Mouse (Mus musculus) MEL (cell line): ENCODE data around the gene Spic. TPM values are rescaled to one million over a fixed set of nuclear protein-coding genes. Genes with fewer than 3 reads are reported as not detected.

Source experiments
- DNase-seq: peaks from one replicate; pipeline ENCODE4 v3.0.0; 2011; ENCODE audit warnings: low read depth, low spot score
- H3K27ac ChIP-seq: 2 replicates; pipeline ENCODE4 v1.5.1; 2012; ENCODE audit warnings: low read depth, mild to moderate bottlenecking, control low read depth, low read length, moderate library complexity; ENCODE audit not compliant: control insufficient read depth
- H3K27me3 ChIP-seq, 2 experiments: fragments of 150-350 bp in 1 of 2; sonication (generic) in 1 of 2; 2 replicates each; pipeline ENCODE4 v1.6.1; 2012; ENCODE audit warnings: low read length in 2 of 2, mild to moderate bottlenecking in 2 of 2, improper control_type of control experiment in 1 of 2, moderate library complexity in 1 of 2; ENCODE audit not compliant: insufficient read depth in 2 of 2, control insufficient read depth in 1 of 2
- H3K36me3 ChIP-seq, 2 experiments: 2 replicates each; pipeline ENCODE4 v1.6.1; 2012 to 2014; ENCODE audit warnings: low read length in 2 of 2, improper control_type of control experiment in 1 of 2, inconsistent platforms in 1 of 2, mild to moderate bottlenecking in 1 of 2; ENCODE audit not compliant: insufficient read depth in 2 of 2, control insufficient read depth in 1 of 2
- H3K4me1 ChIP-seq, 2 experiments: fragments of 150-350 bp in 1 of 2; sonication (generic) in 1 of 2; 2 replicates each; pipeline ENCODE4 v1.6.1; 2012; ENCODE audit warnings: low read length in 2 of 2, improper control_type of control experiment in 1 of 2, mild to moderate bottlenecking in 1 of 2; ENCODE audit not compliant: insufficient read depth in 2 of 2, control insufficient read depth in 1 of 2
- H3K4me3 ChIP-seq, 2 experiments: fragments of 150-350 bp in 1 of 2; sonication (generic) in 1 of 2; 2 replicates each; pipeline ENCODE4 v1.5.1; 2012; ENCODE audit warnings: low read depth in 2 of 2, low read length in 2 of 2, mild to moderate bottlenecking in 2 of 2, moderate library complexity in 2 of 2, control low read depth in 1 of 2, improper control_type of control experiment in 1 of 2; ENCODE audit not compliant: control insufficient read depth in 1 of 2, insufficient read depth in 1 of 2
- H3K79me2 ChIP-seq: 2 replicates; pipeline ENCODE4 v1.6.1; 2012; ENCODE audit warnings: mild to moderate bottlenecking, low read length, moderate library complexity; ENCODE audit not compliant: control insufficient read depth, poor library complexity, insufficient read depth
- H3K9ac ChIP-seq: 2 replicates; pipeline ENCODE4 v1.6.1; 2012; ENCODE audit warnings: low read depth, mild to moderate bottlenecking, control low read depth, low read length, moderate library complexity; ENCODE audit not compliant: control insufficient read depth, poor library complexity, severe bottlenecking
- H3K9me3 ChIP-seq: fragments of 150-350 bp; sonication (generic); replicated peaks from 2 replicates; pipeline ENCODE4 v1.6.1; 2012; ENCODE audit warnings: mild to moderate bottlenecking, low read length, improper control_type of control experiment, moderate library complexity; ENCODE audit not compliant: insufficient read depth
- BHLHE40 ChIP-seq: IDR thresholded peaks from 2 replicates; pipeline ENCODE4 v1.6.1; 2012; ENCODE audit warnings: low read depth, mild to moderate bottlenecking, inconsistent platforms, low read length, improper control_type of control experiment, borderline replicate concordance
- CHD1 ChIP-seq: IDR thresholded peaks from 2 replicates; pipeline ENCODE4 v1.6.1; 2012; ENCODE audit warnings: low read depth, mild to moderate bottlenecking, inconsistent platforms, low read length, improper control_type of control experiment
- CTCF ChIP-seq, 3 experiments: IDR thresholded peaks in 2 of 3; conservative IDR thresholded peaks in 1 of 3; 2 replicates each; pipeline ENCODE4 v1.5.1; 2011 to 2012; ENCODE audit warnings: low read length in 3 of 3, low read depth in 2 of 3, mild to moderate bottlenecking in 2 of 3, improper control_type of control experiment in 1 of 3, inconsistent platforms in 1 of 3, mixed read lengths in 1 of 3, moderate library complexity in 1 of 3; ENCODE audit not compliant: control insufficient read depth in 1 of 3, insufficient read depth in 1 of 3, poor library complexity in 1 of 3, severe bottlenecking in 1 of 3
- ETS1 ChIP-seq: IDR thresholded peaks from 2 replicates; pipeline ENCODE4 v1.6.1; 2012; ENCODE audit warnings: low read depth, mild to moderate bottlenecking, inconsistent platforms, low read length, improper control_type of control experiment, moderate library complexity
- JUND ChIP-seq: IDR thresholded peaks from 2 replicates; pipeline ENCODE4 v1.6.1; 2011; ENCODE audit warnings: low read depth, mild to moderate bottlenecking, improper control_type of control experiment, low read length
- KAT2A ChIP-seq: conservative IDR thresholded peaks from 2 replicates; pipeline ENCODE4 v1.6.1; 2012; ENCODE audit warnings: low read depth, low read length, improper control_type of control experiment, inconsistent platforms
- MAFK ChIP-seq: IDR thresholded peaks from 2 replicates; pipeline ENCODE4 v1.6.1; 2011; ENCODE audit warnings: low read depth, mild to moderate bottlenecking, low read length, improper control_type of control experiment, borderline replicate concordance
- MAX ChIP-seq: IDR thresholded peaks from 2 replicates; pipeline ENCODE4 v1.6.1; 2011; ENCODE audit warnings: low read length, improper control_type of control experiment
- MAZ ChIP-seq: IDR thresholded peaks from 2 replicates; pipeline ENCODE4 v1.6.1; 2012; ENCODE audit warnings: low read depth, mild to moderate bottlenecking, inconsistent platforms, low read length, improper control_type of control experiment
- NELFE ChIP-seq: IDR thresholded peaks from 2 replicates; pipeline ENCODE4 v1.6.1; 2011; ENCODE audit warnings: low read depth, low read length, improper control_type of control experiment
- POLR2A ChIP-seq, 2 experiments: IDR thresholded peaks; 2 replicates each; pipeline ENCODE4 v1.6.1; 2011 to 2012; ENCODE audit warnings: low read length in 2 of 2, mild to moderate bottlenecking in 2 of 2, control low read depth in 1 of 2, improper control_type of control experiment in 1 of 2, low read depth in 1 of 2, moderate library complexity in 1 of 2; ENCODE audit not compliant: control insufficient read depth in 1 of 2, insufficient read depth in 1 of 2, poor library complexity in 1 of 2
- POLR2AphosphoS2 ChIP-seq: IDR thresholded peaks from 2 replicates; pipeline ENCODE4 v1.6.1; 2011; ENCODE audit warnings: low read length, improper control_type of control experiment
- POLR2AphosphoS5 ChIP-seq: IDR thresholded peaks from 2 replicates; pipeline ENCODE4 v1.6.1; 2012; ENCODE audit warnings: low read depth, borderline replicate concordance, mild to moderate bottlenecking, inconsistent platforms, low read length, moderate library complexity, mixed read lengths
- RAD21 ChIP-seq: IDR thresholded peaks from 2 replicates; pipeline ENCODE4 v1.6.1; 2011; ENCODE audit warnings: mild to moderate bottlenecking, low read depth, low read length, improper control_type of control experiment
- RCOR1 ChIP-seq: IDR thresholded peaks from 2 replicates; pipeline ENCODE4 v1.6.1; 2012; ENCODE audit warnings: low read depth, mild to moderate bottlenecking, inconsistent platforms, low read length, improper control_type of control experiment
- TAL1 ChIP-seq: IDR thresholded peaks from 2 replicates; pipeline ENCODE4 v1.6.1; 2012; ENCODE audit warnings: mild to moderate bottlenecking, inconsistent platforms, low read length, moderate library complexity, mixed read lengths
- TCF12 ChIP-seq: IDR thresholded peaks from 2 replicates; pipeline ENCODE4 v1.6.1; 2014; ENCODE audit warnings: low read depth, mild to moderate bottlenecking, inconsistent platforms, low read length, improper control_type of control experiment, moderate library complexity
- UBTF ChIP-seq: IDR thresholded peaks from 2 replicates; pipeline ENCODE4 v1.6.1; 2012; ENCODE audit warnings: low read depth, mild to moderate bottlenecking, inconsistent platforms, low read length, improper control_type of control experiment, moderate library complexity, borderline replicate concordance; ENCODE audit not compliant: insufficient read depth
- USF2 ChIP-seq, 2 experiments: IDR thresholded peaks; 2 replicates each; pipeline ENCODE4 v1.6.1; 2011 to 2012; ENCODE audit warnings: improper control_type of control experiment in 2 of 2, low read length in 2 of 2, borderline replicate concordance in 1 of 2, inconsistent platforms in 1 of 2, low read depth in 1 of 2, mild to moderate bottlenecking in 1 of 2; ENCODE audit not compliant: insufficient read depth in 1 of 2
- ZKSCAN1 ChIP-seq: IDR thresholded peaks from 2 replicates; pipeline ENCODE4 v1.6.1; 2012; ENCODE audit warnings: low read depth, mild to moderate bottlenecking, inconsistent platforms, low read length, improper control_type of control experiment, moderate library complexity
- polyA plus RNA-seq, 2 experiments: library from polyadenylated mRNA; stranded (reverse) in 1 of 2; unstranded in 1 of 2; fragments of >175 nt in 1 of 2; fragments of >200 nt in 1 of 2; gene quantifications; 2 replicates each; pipeline versions ENCODE4 v1.2.1 to v1.2.4; 2012; ENCODE audit warnings: low replicate concordance in 2 of 2, low read depth in 1 of 2; ENCODE audit not compliant: insufficient read length in 2 of 2, insufficient read depth in 1 of 2, missing spikeins in 1 of 2
- total RNA-seq: library from RNA; depleted of rRNA; stranded (reverse); fragments of 300-350 nt; gene quantifications from 2 replicates; pipeline ENCODE4 v1.2.3, GENCODE M21; 2012

Spic gene
- total and polyA plus RNA-seq, 3 experiments, result not detected

DNA sequence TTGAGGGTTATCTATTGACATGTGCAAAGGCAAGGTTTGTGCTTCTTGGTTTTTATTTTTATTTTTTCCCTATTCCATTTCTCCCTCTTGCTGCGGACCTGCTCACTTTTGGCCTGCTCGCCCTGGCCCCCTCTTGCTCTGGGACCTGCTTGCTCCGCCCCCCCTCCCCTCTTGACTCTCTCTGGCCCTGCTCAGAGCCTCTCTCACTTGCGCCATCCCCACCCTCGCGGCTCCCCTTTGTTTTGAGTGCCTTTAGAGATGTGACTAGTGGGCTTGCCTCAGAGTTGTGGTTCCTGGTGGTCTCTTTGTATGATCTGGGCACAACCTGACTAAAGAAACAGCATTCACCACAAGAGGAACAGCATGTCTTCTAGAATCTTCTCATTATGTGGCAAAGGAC, 16.1 kb upstream of the Spic start:
- no peak overlapping the region for H3K4me3 ChIP-seq
- H3K36me3 ChIP-seq, result no peaks in the 10 kb centered on the region
- H3K9ac ChIP-seq, result no peak overlapping the region
- H3K9me3 ChIP-seq, result no peaks in the 10 kb centered on the region
- no peaks in the 10 kb centered on the region for H3K79me2 ChIP-seq
- H3K4me1 ChIP-seq, result no peaks in the 10 kb centered on the region
- no peaks in the 10 kb centered on the region for H3K27me3 ChIP-seq
- DNase-seq, result no peak
- TF ChIP-seq POLR2AphosphoS5 (no peak), BHLHE40 (no peak), CTCF (IDR thresholded peaks at IDR 0.05 in 2 of 3, conservative IDR thresholded peaks at IDR 0.05 in 1 of 3; ENCODE audit: control insufficient read depth in 1 of 3, insufficient read depth in 1 of 3, low read depth in 2 of 3, low read length in 3 of 3, poor library complexity in 1 of 3, severe bottlenecking in 1 of 3) (no peak), JUND (no peak), ETS1 (no peak)
- TF ChIP-seq, all 39 proteins: peak for 0
- H3K27ac ChIP-seq, result no peak overlapping the region

GRCm38 (mm10) chr10:88682904-88683563, 1.8 kb downstream of the Spic start:
- TF ChIP-seq UBTF (no peak), KAT2A (no peak)

GRCm38 (mm10) chr10:88672825-88673224, 12.0 kb downstream of the Spic start:
- H3K36me3 ChIP-seq, result no peaks in the 10 kb centered on the region
- TF ChIP-seq POLR2AphosphoS5, result no peak
- TF ChIP-seq CHD1, result no peak
- no peak overlapping the region for H3K4me3 ChIP-seq
- H3K4me1 ChIP-seq, result no peaks in the 10 kb centered on the region
- H3K27me3 ChIP-seq, result no peaks in the 10 kb centered on the region
- H3K79me2 ChIP-seq, result no peaks in the 10 kb centered on the region
- H3K9ac ChIP-seq, result no peak overlapping the region
- H3K27ac ChIP-seq, result no peak overlapping the region
- no peaks in the 10 kb centered on the region for H3K9me3 ChIP-seq
- DNase-seq, result no peak

More at GRCm38 (mm10) chr10:88682904-88683563, 1.8 kb downstream of the Spic start:
- Histone ChIP-seq H3K9ac (no peak overlapping the region), H3K27ac (no peak overlapping the region), H3K27me3 (no peaks in the 10 kb centered on the region), H3K4me1 (no peaks in the 10 kb centered on the region), H3K9me3 (no peaks in the 10 kb centered on the region), H3K79me2 (no peaks in the 10 kb centered on the region), H3K36me3 (no peaks in the 10 kb centered on the region), H3K4me3 (no peak overlapping the region)
- DNase-seq, result no peak

DNA sequence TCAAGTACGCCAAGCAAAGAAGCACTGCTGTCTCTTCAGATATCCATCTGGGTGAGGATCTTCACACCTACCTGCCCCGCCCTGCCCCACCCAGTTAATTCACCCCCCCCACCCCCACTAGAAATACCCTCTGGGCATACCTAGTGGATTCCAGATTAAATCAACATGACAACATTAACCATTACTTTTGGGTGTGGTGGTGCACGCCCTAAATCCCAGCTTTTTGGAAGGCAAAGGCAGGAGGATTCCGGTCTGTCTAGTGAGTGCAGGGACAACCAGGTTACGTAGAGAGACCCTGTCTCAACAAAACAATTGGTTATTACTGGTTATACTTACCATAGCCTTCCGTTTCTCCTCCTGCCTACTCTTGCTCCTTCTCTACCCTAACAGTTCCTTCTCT, 12.7 kb downstream of the Spic start:
- no peaks in the 10 kb centered on the region for H3K9me3 ChIP-seq
- H3K4me1 ChIP-seq, result no peaks in the 10 kb centered on the region
- H3K36me3 ChIP-seq, result no peaks in the 10 kb centered on the region
- TF ChIP-seq TAL1 (no peak), NELFE (no peak), TCF12 (no peak), ZKSCAN1 (no peak), RAD21 (no peak), MAFK (no peak), MAX (no peak), CTCF (IDR thresholded peaks at IDR 0.05 in 2 of 3, conservative IDR thresholded peaks at IDR 0.05 in 1 of 3; ENCODE audit: control insufficient read depth in 1 of 3, insufficient read depth in 1 of 3, low read depth in 2 of 3, low read length in 3 of 3, poor library complexity in 1 of 3, severe bottlenecking in 1 of 3) (no peak), RCOR1 (no peak), POLR2AphosphoS2 (no peak), POLR2AphosphoS5 (no peak), MAZ (no peak), POLR2A (IDR thresholded peaks at IDR 0.05; ENCODE audit: control insufficient read depth in 1 of 2, insufficient read depth in 1 of 2, low read depth in 1 of 2, low read length in 2 of 2, poor library complexity in 1 of 2) (no peak), BHLHE40 (no peak), USF2 (IDR thresholded peaks at IDR 0.05; ENCODE audit: borderline replicate concordance in 1 of 2, insufficient read depth in 1 of 2, low read depth in 1 of 2, low read length in 2 of 2) (no peak)
- H3K27me3 ChIP-seq, result no peaks in the 10 kb centered on the region
- H3K27ac ChIP-seq, result no peak overlapping the region
- H3K9ac ChIP-seq, result no peak overlapping the region
- H3K4me3 ChIP-seq, result no peak overlapping the region
- no peak for DNase-seq
- no peaks in the 10 kb centered on the region for H3K79me2 ChIP-seq
